Mouse (Mus musculus) neural tube, embryonic 14.5 days (tissue): ENCODE measurements at regions not wholly inside any gene's neighbourhood (a gene's known extent, or its start where the extent isn't known, plus 50 kb on each side); places are given as distances from the start of the nearest gene placed in this dataset.

ENCODE experiments used
- ATAC-seq: fragments of 200-750 bp; cut with Nextera tagmentation; 2 replicates; pipeline ENCODE4 v1.8.0; 2017; ENCODE audit warnings: low read depth, mild to moderate bottlenecking, moderate TSS enrichment, moderate library complexity
- H3K27ac ChIP-seq: fragments of 300-500 bp; sonication (generic); 2 replicates; pipeline ENCODE4 v1.5.1; 2014; ENCODE audit warnings: low read depth, mild to moderate bottlenecking, control low read depth, low read length, moderate library complexity, mixed read lengths
- H3K27me3 ChIP-seq: fragments of 300-500 bp; sonication (generic); 2 replicates; pipeline ENCODE4 v1.6.1; 2014; ENCODE audit warnings: low read length; ENCODE audit not compliant: control insufficient read depth, insufficient read depth
- H3K36me3 ChIP-seq: fragments of 300-500 bp; sonication (generic); 2 replicates; pipeline ENCODE4 v1.6.1; 2014; ENCODE audit warnings: low read length, mixed read lengths; ENCODE audit not compliant: control insufficient read depth, insufficient read depth
- H3K4me1 ChIP-seq: fragments of 300-500 bp; sonication (generic); 2 replicates; pipeline ENCODE4 v1.6.1; 2014; ENCODE audit warnings: low read length; ENCODE audit not compliant: control insufficient read depth, insufficient read depth
- H3K4me2 ChIP-seq: fragments of 300-500 bp; sonication (generic); 2 replicates; pipeline ENCODE4 v1.6.1; 2014; ENCODE audit warnings: mild to moderate bottlenecking, low read depth, low read length, control low read depth
- H3K4me3 ChIP-seq: fragments of 300-500 bp; sonication (generic); 2 replicates; pipeline ENCODE4 v1.5.1; 2014; ENCODE audit warnings: low read depth, low read length, control low read depth, mixed read lengths
- H3K9ac ChIP-seq: fragments of 300-500 bp; sonication (generic); replicated peaks from 2 replicates; pipeline ENCODE4 v1.6.1; 2014; ENCODE audit warnings: low read depth, mild to moderate bottlenecking, control low read depth, low read length, mixed read lengths
- H3K9me3 ChIP-seq: fragments of 300-500 bp; sonication (generic); 2 replicates; pipeline ENCODE4 v1.6.1; 2016; ENCODE audit warnings: low read length; ENCODE audit not compliant: control insufficient read depth
- WGBS: fragments of 180-500 bp; shearing (Covaris S2); extraction: QIAGEN DNeasy Blood & Tissue Kit; methylation state at CpG from one replicate; pipeline ENCODE4 v1.1.7; 2014; 5-methylcytosine and 5-hydroxymethylcytosine counted together

DNA sequence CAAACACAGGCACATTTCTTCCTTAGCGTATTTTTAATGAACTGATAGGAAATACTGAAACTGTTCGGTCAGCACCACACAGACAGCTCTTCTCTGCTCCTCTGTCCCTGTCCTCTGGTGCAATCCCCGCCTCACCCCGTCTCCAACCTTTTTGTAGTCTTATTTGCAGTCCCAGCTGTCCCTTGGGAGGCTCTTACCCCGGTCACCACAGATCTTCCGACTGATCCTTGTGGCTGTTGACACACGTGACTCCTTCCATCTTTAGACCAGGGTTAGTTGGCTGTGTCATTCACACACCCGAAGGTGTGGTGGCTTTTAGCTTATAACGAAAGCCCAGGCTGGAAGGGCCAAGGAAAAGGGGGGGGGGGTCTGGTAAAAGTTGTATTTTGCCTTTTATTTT lies 56.4 kb downstream of the Cyp26a1 start:
- WGBS: 88% methylated on average over 9 of the region's 9 CpGs
- ATAC-seq: no peak
- H3K27me3 ChIP-seq: no peaks in the 10 kb centered on the region

DNA sequence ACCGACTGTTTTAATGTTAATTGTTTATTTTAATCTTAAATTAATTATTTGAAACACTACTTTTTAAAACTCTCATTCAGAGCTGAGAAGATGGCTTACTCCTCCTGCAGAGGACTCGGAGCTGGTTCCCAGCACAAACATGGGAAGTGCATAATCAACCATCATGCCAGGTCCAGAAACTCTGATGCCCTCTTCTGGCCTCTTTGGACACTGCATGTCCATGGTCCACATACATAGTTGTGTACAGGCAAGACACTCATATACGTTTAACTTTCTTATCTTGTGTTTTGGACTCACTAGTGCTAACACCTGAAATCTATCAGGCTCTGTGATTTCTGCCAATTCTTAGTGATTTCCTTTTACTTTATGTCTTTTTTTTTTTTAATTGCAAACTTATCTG lies 57.8 kb downstream of the Cyp26a1 start:
- 94% methylated on average over 3 of the region's 3 CpGs for WGBS
- Histone ChIP-seq H3K4me3 (no peak overlapping the region), H3K27me3 (no peaks in the 10 kb centered on the region), H3K27ac (no peak overlapping the region), H3K9ac (no peak overlapping the region), H3K4me1 (no peaks in the 10 kb centered on the region), H3K9me3 (no peaks in the 10 kb centered on the region), H3K4me2 (no peak overlapping the region), H3K36me3 (no peaks in the 10 kb centered on the region)
- no peak for ATAC-seq

More for the DNA sequence above, 56.4 kb downstream of the Cyp26a1 start:
- Histone ChIP-seq H3K9me3 (no peaks in the 10 kb centered on the region), H3K27ac (no peak overlapping the region), H3K4me2 (no peak overlapping the region), H3K4me3 (no peak overlapping the region), H3K36me3 (no peaks in the 10 kb centered on the region), H3K4me1 (no peaks in the 10 kb centered on the region), H3K9ac (no peak overlapping the region)

DNA sequence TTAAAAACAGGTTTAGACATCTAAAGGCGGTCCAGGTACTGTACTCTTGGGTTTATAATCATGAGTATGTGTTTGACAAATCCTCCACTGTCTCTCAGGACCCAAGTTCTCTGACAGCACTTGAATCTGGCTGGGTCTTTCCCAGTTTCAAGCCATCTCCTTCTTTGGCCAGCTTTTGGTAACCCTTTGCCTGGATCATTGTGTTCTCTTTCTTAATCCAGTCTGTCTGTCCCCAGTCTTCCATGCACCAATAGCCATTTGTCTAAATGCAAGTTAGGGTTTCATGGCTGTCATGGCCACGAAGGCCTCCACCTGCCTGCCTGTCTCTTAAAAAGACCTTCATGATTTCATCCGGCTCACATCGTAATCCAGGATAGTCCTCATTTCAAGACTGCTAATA lies 71.8 kb downstream of the Cyp26a1 start:
- Histone ChIP-seq H3K27me3 (no peaks in the 10 kb centered on the region), H3K4me1 (no peaks in the 10 kb centered on the region), H3K4me2 (no peak overlapping the region), H3K9me3 (no peaks in the 10 kb centered on the region), H3K36me3 (no peaks in the 10 kb centered on the region), H3K4me3 (no peak overlapping the region), H3K27ac (no peak overlapping the region), H3K9ac (no peak overlapping the region)
- 90% methylated on average over 4 of the region's 4 CpGs for WGBS
- ATAC-seq: no peak

DNA sequence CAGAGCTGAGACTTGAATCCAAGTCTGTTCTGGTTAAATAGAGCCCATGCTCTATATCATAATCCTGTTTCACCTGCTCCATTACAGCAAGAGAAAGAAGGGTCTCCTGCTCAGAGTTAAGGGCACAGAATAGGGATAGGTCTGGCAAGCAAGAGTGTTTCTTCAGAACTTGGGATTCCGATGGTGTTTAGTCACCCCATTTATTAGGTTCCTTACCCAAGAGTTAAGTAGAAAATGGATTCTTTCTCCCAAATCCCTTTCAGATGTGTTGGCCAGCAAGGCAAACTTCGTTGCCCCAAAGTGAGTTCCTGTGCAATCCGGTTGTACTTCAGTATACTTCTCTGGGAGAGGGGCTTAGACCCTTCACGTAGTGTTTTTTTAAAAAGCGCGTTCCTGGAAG lies 74.4 kb downstream of the Cyp26a1 start:
- Histone ChIP-seq H3K4me2 (no peak overlapping the region), H3K27me3 (no peaks in the 10 kb centered on the region), H3K4me3 (no peak overlapping the region), H3K9me3 (no peaks in the 10 kb centered on the region), H3K36me3 (no peaks in the 10 kb centered on the region), H3K9ac (no peak overlapping the region), H3K27ac (no peak overlapping the region), H3K4me1 (no peaks in the 10 kb centered on the region)
- ATAC-seq: no peak
- 93% methylated on average over 6 of the region's 6 CpGs for WGBS

DNA sequence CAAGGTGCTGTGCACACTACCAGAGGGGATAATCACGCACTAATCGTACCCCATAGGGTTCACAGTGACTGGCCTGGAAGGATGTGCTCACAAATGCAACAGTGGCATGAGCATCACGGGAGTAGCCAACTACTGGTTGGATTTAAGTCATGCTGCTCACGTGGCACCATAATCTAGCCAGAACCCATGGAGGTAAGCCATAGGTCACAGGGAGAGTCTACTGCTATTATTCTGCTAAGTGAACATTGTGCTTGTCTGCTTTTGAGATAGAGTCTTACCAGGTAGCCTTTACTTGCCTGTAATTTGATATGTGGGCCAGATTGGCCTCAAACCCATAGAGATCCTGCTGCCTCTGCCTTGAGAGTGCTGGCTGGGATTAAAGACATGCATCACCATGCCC lies 77.0 kb downstream of the Cyp26a1 start:
- ATAC-seq: no peak
- no peaks in the 10 kb centered on the region for H3K36me3 ChIP-seq

DNA sequence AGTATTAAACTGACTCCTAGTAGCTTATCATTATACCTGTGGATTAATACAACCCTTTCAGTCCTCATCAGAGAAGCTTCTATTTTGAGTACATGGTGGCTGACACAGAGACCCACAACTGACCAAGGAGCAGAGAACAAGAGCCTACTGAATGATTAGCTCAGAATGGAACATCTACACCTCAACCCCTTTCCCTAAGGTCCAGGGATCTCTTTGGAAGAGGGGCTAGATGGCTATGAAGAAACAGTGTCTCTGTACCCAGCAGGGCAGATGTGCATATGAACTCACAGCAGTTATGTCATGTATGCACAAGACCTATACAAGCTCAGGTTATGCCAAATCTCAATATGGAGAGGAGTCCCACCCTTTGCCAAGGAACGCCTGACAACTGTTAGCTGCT lies 77.4 kb downstream of the Cyp26a1 start:
- no peaks in the 10 kb centered on the region for H3K27me3 ChIP-seq
- H3K9me3 ChIP-seq: no peaks in the 10 kb centered on the region
- no peaks in the 10 kb centered on the region for H3K4me1 ChIP-seq
- H3K27ac ChIP-seq: no peak overlapping the region
- H3K36me3 ChIP-seq: no peaks in the 10 kb centered on the region
- H3K9ac ChIP-seq: no peak overlapping the region
- no peak overlapping the region for H3K4me3 ChIP-seq
- no peak overlapping the region for H3K4me2 ChIP-seq
- no peak for ATAC-seq
- WGBS: 89% methylated on average over 1 of the region's 1 CpGs

More for the DNA sequence above, 77.0 kb downstream of the Cyp26a1 start:
- WGBS: 97% methylated on average over 4 of the region's 4 CpGs
- no peaks in the 10 kb centered on the region for H3K27me3 ChIP-seq
- no peak overlapping the region for H3K27ac ChIP-seq
- H3K4me1 ChIP-seq: no peaks in the 10 kb centered on the region
- no peak overlapping the region for H3K9ac ChIP-seq
- no peaks in the 10 kb centered on the region for H3K9me3 ChIP-seq
- no peak overlapping the region for H3K4me2 ChIP-seq
- no peak overlapping the region for H3K4me3 ChIP-seq

DNA sequence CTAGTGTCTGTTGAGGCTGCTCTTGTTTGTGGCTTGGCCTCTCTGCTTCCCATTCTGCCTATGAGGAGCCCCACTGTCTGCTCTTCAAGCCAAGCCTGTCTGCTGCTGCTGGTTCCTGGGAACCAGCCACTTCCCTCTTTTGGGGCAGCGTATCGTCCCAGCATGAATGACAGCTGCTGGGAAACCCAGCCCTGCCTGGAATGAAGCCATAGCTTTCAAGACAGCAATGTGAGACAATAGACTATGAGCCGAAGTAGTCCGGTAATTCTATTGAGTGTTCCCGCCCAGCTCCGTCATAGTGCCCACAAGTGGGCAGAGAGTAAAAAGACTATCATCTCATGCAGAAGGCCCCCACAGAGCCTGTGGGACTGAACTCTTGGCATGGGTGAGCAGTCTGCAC lies 80.4 kb downstream of the Cyp26a1 start:
- no peaks in the 10 kb centered on the region for H3K9me3 ChIP-seq
- H3K4me1 ChIP-seq: no peaks in the 10 kb centered on the region
- H3K27ac ChIP-seq: no peak overlapping the region
- H3K36me3 ChIP-seq: no peaks in the 10 kb centered on the region
- no peaks in the 10 kb centered on the region for H3K27me3 ChIP-seq
- WGBS: 42% methylated on average over 6 of the region's 6 CpGs
- H3K4me3 ChIP-seq: no peak overlapping the region
- ATAC-seq: no peak
- no peak overlapping the region for H3K4me2 ChIP-seq
- no peak overlapping the region for H3K9ac ChIP-seq

DNA sequence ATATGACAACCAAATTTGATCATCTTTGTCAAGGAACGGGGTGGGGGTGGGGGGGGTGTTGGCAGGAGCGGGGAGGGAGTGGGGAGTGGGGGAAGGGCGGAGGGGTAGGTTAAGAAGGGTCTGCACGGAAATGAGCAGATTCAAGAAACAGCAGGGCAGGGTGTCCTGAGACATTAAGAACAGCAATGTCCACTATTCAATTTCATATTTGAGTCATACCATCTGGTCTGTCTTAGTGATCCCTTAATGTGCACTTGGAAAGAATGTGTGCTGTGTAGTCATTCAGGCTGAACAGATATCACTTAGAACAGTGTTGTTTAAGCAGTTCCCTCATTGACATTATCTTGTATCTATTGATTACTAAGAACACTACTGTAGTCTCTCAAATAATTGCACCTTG lies 81.0 kb downstream of the Cyp26a1 start:
- ATAC-seq: no peak
- H3K27ac ChIP-seq: no peak overlapping the region
- H3K4me3 ChIP-seq: no peak overlapping the region
- H3K4me1 ChIP-seq: no peaks in the 10 kb centered on the region
- H3K4me2 ChIP-seq: no peak overlapping the region
- no peaks in the 10 kb centered on the region for H3K36me3 ChIP-seq
- no peaks in the 10 kb centered on the region for H3K27me3 ChIP-seq
- 97% methylated on average over 4 of the region's 4 CpGs for WGBS
- no peak overlapping the region for H3K9ac ChIP-seq
- H3K9me3 ChIP-seq: no peaks in the 10 kb centered on the region

DNA sequence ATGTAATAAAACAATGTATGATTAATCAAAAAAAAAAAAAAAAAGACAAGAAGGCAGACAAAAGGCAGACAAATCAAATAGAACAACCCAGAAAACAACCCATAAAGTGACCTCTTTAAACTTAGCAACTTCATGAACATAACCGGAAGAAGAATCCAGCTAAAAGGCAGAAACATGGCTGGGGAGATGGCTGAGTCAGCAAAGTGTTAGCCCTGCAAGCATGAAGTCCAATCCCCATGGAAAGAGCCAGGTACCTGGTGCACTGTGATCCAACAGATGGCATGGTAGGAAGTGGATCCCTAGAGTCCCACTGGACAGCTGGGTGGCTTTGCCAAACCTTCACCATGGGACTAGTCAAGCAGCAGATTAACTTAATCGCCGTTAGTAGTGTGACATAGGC lies 90.9 kb downstream of the Cyp26a1 start:
- 79% methylated on average over 3 of the region's 3 CpGs for whole genome bisulfite sequencing
- H3K4me2 ChIP-seq: no peak overlapping the region
- no peak overlapping the region for H3K27ac ChIP-seq
- no peak overlapping the region for H3K9ac ChIP-seq
- H3K36me3 ChIP-seq: no peaks in the 10 kb centered on the region
- no peaks in the 10 kb centered on the region for H3K9me3 ChIP-seq
- no peaks in the 10 kb centered on the region for H3K27me3 ChIP-seq
- H3K4me1 ChIP-seq: peaks cover 13% of the 10 kb centered on the region
- no peak for ATAC-seq
- no peak overlapping the region for H3K4me3 ChIP-seq
